Mouse (Mus musculus) skeletal muscle tissue, adult 2 months (tissue): Measurements from ENCODE around the gene Alpi.

ENCODE experiments used
- DNase-seq: peaks from one replicate; pipeline ENCODE4 v3.0.0-alpha.2; 2012; ENCODE audit warnings: low read depth, low spot score

Alpi gene

GRCm38 (mm10) chr1:87059042-87059665 is 42.3 kb downstream of the Alpi start:
- no peak for DNase-seq

DNA sequence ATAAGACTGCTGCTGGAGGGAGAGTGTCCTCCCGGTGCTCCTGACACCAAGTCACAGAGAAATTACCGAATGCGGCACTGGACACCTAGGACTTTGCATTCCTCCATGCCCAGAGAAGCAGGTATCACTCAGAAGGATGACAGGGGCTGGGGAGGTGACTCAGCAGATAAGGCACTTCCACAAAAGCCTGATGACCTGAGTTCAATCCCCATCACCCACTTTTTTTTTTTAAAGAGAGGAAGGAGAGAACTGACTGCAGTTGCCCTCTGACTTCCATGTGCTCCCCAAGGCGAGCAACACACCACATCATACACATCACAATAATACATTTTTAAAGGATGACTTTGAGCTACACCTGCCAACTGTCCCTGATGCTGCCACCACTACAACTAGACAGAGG is 44.3 kb downstream of the Alpi start:
- DNase-seq, result no peak

- DNase-seq, result no peak
These were observed 50.0 kb downstream of the Alpi start for GRCm38 (mm10) chr1:87051369-87051768.

DNA sequence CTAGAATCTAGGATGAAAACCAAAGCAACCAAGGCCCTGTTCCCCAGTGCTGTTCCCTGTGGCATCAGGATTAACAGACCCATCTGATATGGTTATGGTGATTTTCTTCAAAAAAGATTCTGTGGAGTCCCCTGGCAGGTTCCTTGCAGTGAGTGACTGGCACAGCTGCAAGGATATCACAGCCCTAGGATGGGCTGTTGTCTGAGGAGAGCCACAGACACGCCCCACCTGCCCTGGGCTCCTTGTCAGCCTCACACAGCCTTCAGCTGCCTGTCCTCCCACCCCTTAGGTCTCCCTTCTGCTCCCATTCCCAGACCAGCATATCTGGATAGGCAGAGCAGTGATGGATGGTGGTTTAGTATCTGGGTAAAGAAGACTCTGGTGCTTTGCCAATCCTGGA is 50.7 kb downstream of the Alpi start:
- no peak for DNase-seq

DNA sequence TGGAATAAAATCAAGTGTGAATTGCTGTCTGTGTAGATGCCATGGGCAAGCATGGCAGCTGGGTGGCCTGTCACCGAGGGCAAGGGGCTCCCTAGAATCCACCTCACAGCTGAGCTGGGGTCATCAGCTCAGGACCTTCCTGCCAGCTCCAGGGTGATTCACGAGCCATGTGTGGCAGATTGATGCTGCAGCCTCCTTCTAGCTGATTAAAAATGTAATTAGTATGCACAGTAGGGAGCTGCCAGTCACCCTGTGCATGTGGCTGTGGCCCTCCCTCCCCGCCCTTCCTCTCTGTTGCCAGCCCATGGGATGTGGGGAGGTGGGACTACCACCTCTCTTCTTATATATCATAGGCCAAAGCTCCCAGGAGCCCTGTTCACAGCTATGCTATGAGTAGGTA is 51.3 kb downstream of the Alpi start:
- no peak for DNase-seq
